Mouse (Mus musculus): ENCODE results near the gene Heatr4.
"Not testable (repeated sequence)": the region's sequence is repeated elsewhere in the genome, so short reads cannot be mapped to it uniquely, and the experiment has no call there.

The Heatr4 gene

DNA sequence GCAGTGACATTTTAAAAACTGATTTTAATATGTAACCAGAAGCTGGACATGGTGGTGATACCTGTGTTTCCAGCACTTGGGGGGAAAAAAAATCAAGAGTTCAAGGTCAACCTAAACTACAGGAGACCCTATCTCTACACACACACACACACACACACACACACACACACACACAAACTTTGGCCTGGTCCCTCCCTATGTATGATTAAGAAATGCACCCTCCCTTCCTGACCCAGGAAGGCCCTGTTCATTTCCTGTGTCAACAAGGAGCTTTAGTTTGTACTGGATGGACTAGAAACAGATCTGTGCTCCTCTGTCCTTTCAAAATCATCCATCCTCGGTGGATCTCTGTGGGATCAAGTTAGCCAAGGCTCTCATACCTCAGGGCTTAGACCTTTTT, 46.1 kb downstream of the Heatr4 start:
- not testable (repeated sequence) for DNase-seq (ENCODE audit: low read depth, low spot score)

DNA sequence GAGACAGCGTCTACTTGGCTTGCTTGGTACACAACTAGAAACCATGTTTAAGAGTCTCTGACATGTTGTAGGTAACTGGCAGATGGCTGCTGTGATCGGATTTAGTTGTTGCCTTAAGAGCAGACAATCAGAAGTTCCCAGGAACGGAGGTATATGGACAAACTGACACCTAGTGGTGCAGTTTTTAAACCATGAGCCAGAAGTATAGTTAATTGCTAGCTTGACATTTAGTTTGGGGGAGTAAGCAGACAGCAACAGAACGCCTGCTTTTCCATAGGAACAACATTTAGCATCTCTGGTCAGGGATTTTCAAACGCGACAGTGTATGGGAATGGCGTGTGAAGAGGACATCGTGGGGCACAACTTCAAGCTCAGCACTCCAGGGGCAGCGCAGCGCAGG, 47.1 kb downstream of the Heatr4 start:
- no peak for DNase-seq (ENCODE audit: low read depth, low spot score)

DNA sequence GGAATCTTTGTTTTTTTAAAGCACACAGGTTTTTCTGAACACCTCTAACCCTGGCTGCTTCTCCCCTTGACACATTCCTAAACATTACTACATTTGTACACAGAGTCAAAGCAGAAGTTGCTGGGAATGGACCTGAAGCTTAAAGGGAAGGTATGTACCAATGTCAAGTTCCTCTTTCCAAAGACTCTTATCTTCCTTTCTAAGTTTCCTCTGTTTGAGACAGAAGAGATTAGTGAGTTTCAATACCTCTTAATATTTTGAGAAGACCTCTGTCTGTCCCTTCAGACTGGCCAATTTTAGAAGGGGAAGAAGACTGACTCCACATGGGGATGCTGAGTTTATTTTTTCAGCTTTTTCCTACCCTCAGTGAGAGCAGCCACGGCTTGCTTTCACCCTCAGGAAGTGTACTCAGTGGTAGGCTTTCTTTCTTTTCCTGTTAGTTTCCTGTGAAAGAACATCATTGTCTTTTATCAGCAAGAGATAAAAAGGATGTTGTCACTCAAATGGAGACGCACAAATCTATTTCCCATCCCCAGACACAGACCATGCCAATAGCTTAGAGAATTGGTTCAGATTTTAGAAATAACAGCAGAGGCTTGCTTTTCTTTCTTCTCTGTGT, 55.4 kb downstream of the Heatr4 start:
- DNase-seq (ENCODE audit: low read depth, low spot score): no peak

DNA sequence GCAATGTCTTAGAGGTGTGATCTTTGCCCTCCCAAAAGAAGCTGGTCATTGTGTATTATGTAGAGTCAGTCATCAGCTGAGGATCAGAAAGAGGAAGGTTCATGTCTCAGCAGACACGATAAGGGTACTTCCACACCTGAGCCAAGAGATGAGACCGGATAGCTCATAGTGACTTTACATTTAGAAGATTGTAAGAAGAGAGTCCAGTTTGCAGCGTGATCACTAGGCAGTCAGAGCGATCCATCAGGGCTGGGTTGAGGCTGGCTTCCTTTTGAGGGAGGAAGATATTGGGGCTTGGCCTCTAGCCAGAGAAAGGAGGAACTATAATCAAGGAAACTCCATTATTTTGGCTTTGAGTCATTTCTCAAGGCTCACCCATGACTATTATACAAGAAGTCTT, 56.9 kb downstream of the Heatr4 start:
- DNase-seq (ENCODE audit: low read depth, low spot score): no peak

DNA sequence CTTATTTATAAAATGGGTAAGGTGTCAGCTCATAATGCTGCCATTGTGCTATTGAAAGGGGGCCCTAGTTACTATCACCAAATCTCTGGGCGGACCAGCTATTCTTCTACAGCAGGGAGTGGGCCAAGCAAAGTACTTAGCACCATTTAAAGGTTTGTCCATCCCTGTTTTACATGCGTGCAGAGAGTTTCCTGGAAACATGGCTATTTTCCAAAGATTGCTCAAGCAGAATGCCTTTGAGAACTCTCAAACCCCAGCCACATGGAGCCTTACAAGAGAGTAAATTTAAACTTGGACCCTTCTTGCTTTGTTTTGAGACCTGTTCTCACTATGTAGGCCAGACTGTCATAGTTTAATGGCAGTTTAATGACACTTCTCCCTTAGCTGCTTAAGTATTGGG, 58.6 kb downstream of the Heatr4 start:
- no peak for DNase-seq (ENCODE audit: low read depth, low spot score)

DNA sequence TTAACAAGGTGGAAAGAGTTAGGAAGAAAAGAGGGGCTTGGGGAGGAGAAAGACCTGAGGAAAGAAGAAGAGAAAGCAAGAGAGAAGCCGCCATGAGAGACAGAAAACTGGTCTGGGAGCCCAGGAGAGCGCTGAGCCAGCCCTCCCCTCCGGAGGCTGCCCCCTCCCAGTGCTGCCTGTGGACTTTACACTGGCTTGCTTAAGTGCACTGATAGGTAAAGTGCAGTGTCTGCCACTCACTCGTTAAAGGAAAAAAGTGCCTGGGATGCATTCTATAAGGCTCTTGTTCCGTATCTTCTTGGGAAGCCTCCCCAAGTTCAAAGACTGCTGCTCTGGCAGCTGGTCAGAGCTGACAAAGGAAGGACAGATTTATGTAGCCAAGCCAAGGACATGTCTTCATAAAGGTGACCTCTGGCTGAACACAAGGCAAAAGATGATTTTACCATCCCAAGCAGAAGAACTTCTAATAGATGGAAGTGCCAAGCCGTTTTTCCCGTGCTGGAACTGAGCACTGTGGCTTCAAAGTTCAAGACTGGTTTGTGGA, 59.4 kb downstream of the Heatr4 start:
- no peak for DNase-seq (ENCODE audit: low read depth, low spot score)

DNA sequence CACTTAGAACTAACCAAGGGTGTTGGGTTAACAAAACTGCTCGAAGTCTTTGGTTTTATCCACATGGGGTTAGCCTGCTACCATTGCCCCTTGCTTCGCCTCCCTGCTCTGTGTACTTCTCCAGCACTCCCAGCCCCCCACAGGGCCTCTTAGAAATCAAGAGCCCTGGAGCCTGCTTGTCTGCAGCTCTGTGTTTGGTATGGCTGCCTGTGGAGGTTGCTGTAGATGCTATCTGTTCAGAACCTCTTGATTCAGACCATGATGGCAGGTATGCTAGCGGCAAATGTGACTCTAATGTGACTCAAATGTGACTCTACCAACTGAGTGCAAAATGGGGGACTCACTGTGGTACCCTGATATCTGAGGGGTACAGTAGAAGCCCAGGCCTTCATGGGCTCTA, 60.3 kb downstream of the Heatr4 start:
- DNase-seq (ENCODE audit: low read depth, low spot score): no peak

DNA sequence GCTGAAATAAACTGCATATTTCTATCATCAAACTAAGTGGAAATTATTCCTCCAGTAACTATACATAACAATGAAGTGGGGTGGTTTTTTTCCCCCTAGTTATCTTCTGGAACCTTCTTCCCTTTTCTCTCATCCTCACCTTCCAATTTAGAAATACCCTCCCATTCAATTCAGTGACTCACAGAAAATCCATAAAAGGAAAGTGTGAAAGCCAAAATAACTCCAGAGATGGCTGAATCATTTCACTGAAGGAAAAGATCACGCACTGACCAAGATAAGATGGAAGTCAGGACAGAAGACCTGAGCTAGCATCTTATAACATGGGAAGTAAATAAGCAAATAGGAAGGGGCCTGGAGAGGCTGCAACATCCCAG, 61.2 kb downstream of the Heatr4 start:
- peak; percentile 72 for DNase-seq (ENCODE audit: low read depth, low spot score)

DNA sequence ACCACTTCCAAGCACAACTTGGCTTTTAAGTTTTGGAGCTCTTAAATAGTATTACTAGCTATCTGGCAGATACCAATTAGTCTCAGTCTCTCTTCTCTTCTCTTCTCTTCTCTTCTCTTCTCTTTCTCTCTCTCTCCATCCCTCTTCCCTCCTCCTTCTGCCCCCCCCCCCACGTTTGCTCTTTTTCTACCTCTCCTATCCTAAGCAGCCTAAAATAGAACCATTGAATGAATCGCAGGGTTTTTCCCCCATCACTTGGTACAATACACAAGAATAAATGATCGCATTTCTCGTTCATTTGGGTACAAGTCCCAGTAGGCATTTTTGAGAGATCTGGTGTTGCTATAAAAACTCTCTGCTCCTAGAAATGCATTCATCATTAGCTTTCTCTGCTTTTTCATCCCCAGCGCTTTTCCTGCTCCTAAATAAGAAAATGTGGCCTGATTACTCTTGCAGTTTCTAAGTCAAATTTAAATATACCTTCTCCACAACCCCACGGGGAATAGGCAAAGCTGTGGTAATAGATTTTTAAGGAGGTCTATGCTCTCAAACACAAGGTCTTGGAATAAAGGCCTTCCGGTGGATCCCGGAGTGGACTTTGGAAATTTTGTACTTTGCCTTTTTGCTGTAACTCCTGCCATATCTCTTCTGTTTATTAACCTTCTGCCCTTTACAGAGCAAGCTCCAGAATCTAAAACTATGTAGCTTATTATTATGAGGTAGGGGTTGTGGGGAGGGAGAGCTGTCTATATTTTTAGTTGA, 61.7 kb downstream of the Heatr4 start:
- no peak for DNase-seq (ENCODE audit: low read depth, low spot score)

DNA sequence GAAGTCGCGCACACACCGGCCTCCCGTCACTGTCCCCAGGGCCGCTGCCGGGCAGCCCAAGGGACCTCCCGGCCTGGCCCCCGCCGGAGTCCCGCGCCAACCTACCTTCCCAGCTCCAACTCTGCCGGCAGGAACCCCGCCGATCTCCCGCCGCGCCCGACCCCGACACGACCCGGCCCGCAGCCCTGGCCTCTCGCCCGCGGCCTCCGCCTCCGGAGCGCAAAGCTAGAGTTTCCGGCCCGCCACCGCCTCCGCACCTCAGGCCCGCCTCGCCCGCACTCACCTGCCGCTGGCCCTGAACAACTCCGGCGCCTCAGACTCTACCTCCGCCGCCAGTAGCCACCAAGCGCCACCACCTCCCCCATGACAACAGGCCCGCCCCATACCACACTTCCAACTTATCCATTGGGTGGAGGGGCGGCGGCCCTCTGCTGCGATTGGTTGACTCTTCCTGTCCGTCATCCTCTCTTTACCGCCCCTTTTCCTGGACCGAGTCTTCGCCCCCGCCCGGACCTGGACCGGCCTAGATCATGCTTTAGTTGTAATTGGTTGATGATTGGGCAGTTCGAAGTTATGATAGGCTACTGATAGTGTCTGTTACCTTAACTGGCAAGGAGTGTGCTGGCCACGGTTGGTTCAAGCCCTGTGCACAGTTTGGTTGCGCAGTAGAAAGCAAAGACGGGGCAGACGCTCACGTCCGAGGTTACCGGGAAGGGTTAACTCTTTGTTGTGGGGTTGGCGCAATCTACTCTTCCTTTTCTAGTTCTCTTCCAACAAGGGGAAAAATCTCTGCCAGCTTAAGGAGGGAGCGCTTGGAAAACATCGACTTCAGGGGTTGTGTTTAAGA, 62.9 kb downstream of the Heatr4 start, which contains the start of gene Numb:
Numb (minus strand) TSS at position 400 of the 847 bp plus-strand sequence.
- DNase-seq (ENCODE audit: low read depth, low spot score): peak; percentile 100

DNA sequence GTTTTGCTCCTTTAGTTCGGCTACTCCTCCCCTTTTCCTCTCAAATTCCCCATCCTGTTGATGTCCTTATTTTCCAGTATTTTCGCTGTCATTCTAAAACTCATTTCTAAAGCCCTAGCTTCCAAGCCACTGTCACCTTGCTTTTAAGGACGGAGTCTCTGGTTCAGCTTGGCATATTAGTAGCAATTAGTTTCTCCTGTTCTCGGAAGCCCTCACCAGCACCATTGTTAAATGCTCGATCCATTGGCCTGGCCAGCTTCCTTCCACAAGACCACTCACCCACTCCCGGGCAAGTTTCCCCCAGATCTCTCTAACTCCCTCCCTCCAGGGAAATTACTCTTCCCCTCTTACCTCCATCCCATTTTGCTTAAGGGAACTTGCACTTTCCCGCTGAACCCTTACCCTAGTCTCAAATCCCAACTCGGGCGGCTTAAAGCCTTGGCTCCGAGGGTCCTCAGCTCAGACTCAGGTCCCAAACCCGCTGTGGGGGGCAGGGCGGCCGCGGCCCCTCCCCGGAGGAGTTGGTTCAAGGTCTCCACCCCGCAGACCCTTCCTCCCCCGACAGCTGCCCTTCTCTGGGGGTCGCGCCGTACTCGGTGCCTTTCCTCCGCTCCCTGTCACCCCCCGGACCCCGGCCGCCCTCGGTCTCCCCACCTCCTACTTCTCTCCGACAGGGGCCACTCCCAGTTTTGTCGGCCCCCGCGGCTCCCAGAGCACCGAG, 63.8 kb downstream of the Heatr4 start:
- no peak for DNase-seq (ENCODE audit: low read depth, low spot score)

DNA sequence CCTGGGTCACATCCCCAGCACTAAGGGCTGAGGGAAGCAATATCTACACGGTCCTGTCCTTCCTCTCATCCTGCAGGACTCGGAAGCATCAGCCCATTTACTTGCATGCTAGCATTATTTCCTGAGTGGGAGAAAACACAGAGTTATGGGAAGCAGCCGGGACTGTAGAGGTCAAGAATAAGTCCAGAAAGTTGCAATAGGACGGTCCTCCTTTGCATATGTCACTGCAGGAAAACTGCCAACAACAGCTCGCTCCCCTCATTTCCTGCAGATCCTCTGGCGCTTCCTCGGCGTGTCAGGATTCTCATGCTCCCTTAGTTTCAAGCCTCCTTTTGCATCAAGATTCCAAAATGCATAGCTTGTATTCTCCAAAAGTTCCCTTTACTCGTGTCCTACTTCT, 67.8 kb downstream of the Heatr4 start:
- DNase-seq (ENCODE audit: low read depth, low spot score): no peak

DNA sequence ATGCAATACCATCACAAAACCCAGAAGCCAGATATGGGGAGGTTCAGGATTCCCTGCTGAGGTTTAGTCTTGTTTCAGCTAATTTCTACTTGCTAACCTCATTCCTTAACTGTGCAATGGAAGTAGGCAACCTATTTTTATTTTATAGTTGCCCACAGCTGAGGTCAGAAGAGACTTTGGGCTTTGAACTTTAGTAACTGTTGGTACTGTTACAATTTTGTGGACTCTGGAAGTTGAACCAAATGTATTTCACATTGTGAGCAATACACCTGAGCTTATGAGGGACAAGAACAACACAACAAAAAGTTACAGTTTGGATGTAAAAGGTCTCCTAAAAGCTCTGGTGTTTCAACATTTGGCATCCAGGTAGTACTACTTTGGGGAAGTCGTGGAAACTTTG, 69.9 kb downstream of the Heatr4 start:
- no peak for DNase-seq (ENCODE audit: low read depth, low spot score)

DNA sequence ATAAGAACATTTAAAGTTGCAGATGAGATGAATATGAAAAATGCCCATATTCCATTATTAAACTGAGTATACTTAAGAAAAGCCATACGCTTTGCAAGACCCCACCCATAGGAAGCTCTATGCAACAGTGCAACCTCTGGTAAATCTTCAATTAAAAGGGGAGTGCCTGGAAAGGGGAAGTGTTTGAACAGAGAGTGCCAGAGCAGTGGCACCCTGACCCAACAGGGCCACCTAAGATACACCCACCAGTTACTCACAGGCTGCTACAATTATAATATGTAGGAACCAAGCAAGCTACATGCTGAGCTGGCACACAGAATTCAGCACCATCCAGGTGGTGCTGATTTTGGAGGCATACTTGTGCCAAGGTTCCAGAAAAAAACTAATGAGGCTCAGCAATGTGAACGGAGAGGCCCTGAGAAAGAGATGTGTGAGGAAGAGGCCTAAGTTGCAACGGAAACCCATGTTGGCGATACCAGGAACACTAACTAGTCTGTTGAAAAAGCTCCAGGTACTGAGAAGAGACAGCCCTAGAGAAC, 70.4 kb downstream of the Heatr4 start:
- no peak for DNase-seq (ENCODE audit: low read depth, low spot score)

DNA sequence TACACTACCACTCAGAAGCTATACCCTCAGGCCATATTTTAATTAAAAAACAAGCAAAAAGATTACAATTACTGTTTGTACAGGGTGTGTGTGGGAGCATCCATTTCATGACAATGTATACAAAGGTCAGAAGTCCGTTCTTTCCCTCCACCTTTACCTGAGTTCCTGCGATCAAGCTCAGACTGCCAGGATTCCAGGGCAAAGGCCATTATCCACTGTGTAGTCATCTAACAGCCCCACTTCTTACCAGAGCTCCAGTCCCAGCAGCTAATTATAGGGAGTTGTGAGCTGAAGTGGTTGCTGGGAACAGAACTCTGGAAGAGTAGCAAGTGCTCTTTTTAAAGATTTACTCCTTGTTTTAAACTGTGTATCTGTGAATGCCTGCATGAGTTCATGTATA, 74.2 kb downstream of the Heatr4 start:
- DNase-seq (ENCODE audit: low read depth, low spot score): no peak
